Mouse (Mus musculus): ENCODE measurements around the gene Rnf40. TPM values are rescaled to one million over a fixed set of nuclear protein-coding genes. Genes with fewer than 3 reads are reported as not detected.

Rnf40 gene
- polyA plus RNA-seq (2012; rRNA removed) (49.1 and 51.9 TPM in 2 replicates), polyA plus RNA-seq (2014; fragmentation: Nextera tagmentation; extraction: Ambion mirVana) (42.5 and 49.5 TPM in 2 replicates)

GRCm38 (mm10) chr7:127588011-127588871 is at the start of gene Rnf40, which contains the start of gene Ccdc189:
TSS of gene Rnf40 (plus strand) at chr7:127588767.
TSS of gene Ccdc189 (minus strand) at chr7:127588595.
- peak; percentile 61; the same call in 1 of the 2 replicates for TF ChIP-seq POLR2A (IDR thresholded peaks at IDR 0.05; ENCODE audit: borderline replicate concordance, extremely low read depth, insufficient read depth, insufficient read length)
- H3K4me3 ChIP-seq (replicated peaks; ENCODE audit: low read length), result peak within 1 kb of the TSS; percentile 91
- peak within 1 kb of the TSS; percentile 67 for H3K4me2 ChIP-seq (replicated peaks; ENCODE audit: low read depth, low read length, severe bottlenecking)
- DNase-seq (ENCODE audit: low spot score) (peak; percentile 99), ATAC-seq (ENCODE audit: low FRiP score, low read depth) (peak; percentile 99)
- peak within 1 kb of the TSS; percentile 75 for H3K9ac ChIP-seq (ENCODE audit: low read depth, low read length, severe bottlenecking)
- WGBS, result under 1% methylated on average over 50 of the region's 50 CpGs
- peaks cover 56% of the 10 kb centered on the region for H3K36me3 ChIP-seq (ENCODE audit: control insufficient read depth, insufficient read depth, low read length)
- H3K27ac ChIP-seq (replicated peaks; ENCODE audit: low read depth, low read length), result peak within 1 kb of the TSS; percentile 53
- H3K4me1 ChIP-seq (ENCODE audit: control insufficient read depth, insufficient read depth, low read length), result peaks cover 10% of the 10 kb centered on the region; the same call in 1 of the 2 replicates
- H3K9me3 ChIP-seq (ENCODE audit: control insufficient read depth, low read length), result no peaks in the 10 kb centered on the region
- no peaks in the 10 kb centered on the region for H3K27me3 ChIP-seq (ENCODE audit: control insufficient read depth, insufficient read depth, low read length)

- Histone ChIP-seq H3K4me1 (ENCODE audit: control insufficient read depth, insufficient read depth, low read length) (no peaks in the 10 kb centered on the region), H3K27ac (replicated peaks; ENCODE audit: low read depth, low read length) (no peak overlapping the region), H3K4me3 (replicated peaks; ENCODE audit: low read length) (no peak overlapping the region), H3K27me3 (ENCODE audit: control insufficient read depth, insufficient read depth, low read length) (no peaks in the 10 kb centered on the region), H3K36me3 (ENCODE audit: control insufficient read depth, insufficient read depth, low read length) (peaks cover 94% of the 10 kb centered on the region), H3K9me3 (ENCODE audit: control insufficient read depth, low read length) (no peaks in the 10 kb centered on the region), H3K4me2 (replicated peaks; ENCODE audit: low read depth, low read length, severe bottlenecking) (no peak overlapping the region), H3K9ac (ENCODE audit: low read depth, low read length, severe bottlenecking) (no peak overlapping the region)
- 91% methylated on average over 3 of the region's 3 CpGs for WGBS
- DNase-seq (ENCODE audit: low spot score) (no peak), ATAC-seq (ENCODE audit: low FRiP score, low read depth) (no peak)
- no peak for TF ChIP-seq POLR2A (IDR thresholded peaks at IDR 0.05; ENCODE audit: borderline replicate concordance, extremely low read depth, insufficient read depth, insufficient read length)
Observed at GRCm38 (mm10) chr7:127541671-127542070, 46.9 kb upstream of the Rnf40 start.

- H3K27me3 ChIP-seq (ENCODE audit: control insufficient read depth, insufficient read depth, low read length), result no peaks in the 10 kb centered on the region
- H3K9ac ChIP-seq (ENCODE audit: low read depth, low read length, severe bottlenecking), result no peak overlapping the region
- no peaks in the 10 kb centered on the region for H3K9me3 ChIP-seq (ENCODE audit: control insufficient read depth, low read length)
- H3K4me2 ChIP-seq (replicated peaks; ENCODE audit: low read depth, low read length, severe bottlenecking), result no peak overlapping the region
- no peak for TF ChIP-seq POLR2A (IDR thresholded peaks at IDR 0.05; ENCODE audit: borderline replicate concordance, extremely low read depth, insufficient read depth, insufficient read length)
- no peak for ATAC-seq (ENCODE audit: low FRiP score, low read depth)
- no peaks in the 10 kb centered on the region for H3K4me1 ChIP-seq (ENCODE audit: control insufficient read depth, insufficient read depth, low read length)
- no peak overlapping the region for H3K4me3 ChIP-seq (replicated peaks; ENCODE audit: low read length)
- H3K27ac ChIP-seq (replicated peaks; ENCODE audit: low read depth, low read length), result no peak overlapping the region
- WGBS, result 89% methylated on average over 15 of the region's 15 CpGs
- peaks cover 89% of the 10 kb centered on the region for H3K36me3 ChIP-seq (ENCODE audit: control insufficient read depth, insufficient read depth, low read length)
- DNase-seq (ENCODE audit: low spot score), result no peak
Observed at GRCm38 (mm10) chr7:127549116-127549835, 39.3 kb upstream of the Rnf40 start.

GRCm38 (mm10) chr7:127551558-127551957 is 37.0 kb upstream of the Rnf40 start:
- no peaks in the 10 kb centered on the region for H3K4me1 ChIP-seq (ENCODE audit: control insufficient read depth, insufficient read depth, low read length)
- WGBS, result 95% methylated on average over 8 of the region's 8 CpGs
- no peaks in the 10 kb centered on the region for H3K9me3 ChIP-seq (ENCODE audit: control insufficient read depth, low read length)
- H3K27ac ChIP-seq (replicated peaks; ENCODE audit: low read depth, low read length), result no peak overlapping the region
- no peaks in the 10 kb centered on the region for H3K27me3 ChIP-seq (ENCODE audit: control insufficient read depth, insufficient read depth, low read length)
- H3K36me3 ChIP-seq (ENCODE audit: control insufficient read depth, insufficient read depth, low read length), result peaks cover 91% of the 10 kb centered on the region
- no peak overlapping the region for H3K4me2 ChIP-seq (replicated peaks; ENCODE audit: low read depth, low read length, severe bottlenecking)
- ATAC-seq (ENCODE audit: low FRiP score, low read depth) (no peak), DNase-seq (ENCODE audit: low spot score) (no peak)
- no peak for TF ChIP-seq POLR2A (IDR thresholded peaks at IDR 0.05; ENCODE audit: borderline replicate concordance, extremely low read depth, insufficient read depth, insufficient read length)
- H3K9ac ChIP-seq (ENCODE audit: low read depth, low read length, severe bottlenecking), result no peak overlapping the region
- no peak overlapping the region for H3K4me3 ChIP-seq (replicated peaks; ENCODE audit: low read length)

GRCm38 (mm10) chr7:127560580-127560979 is 28.0 kb upstream of the Rnf40 start:
- H3K4me1 ChIP-seq (ENCODE audit: control insufficient read depth, insufficient read depth, low read length), result no peaks in the 10 kb centered on the region
- H3K4me3 ChIP-seq (replicated peaks; ENCODE audit: low read length), result no peak overlapping the region
- ATAC-seq (ENCODE audit: low FRiP score, low read depth), result no peak
- 95% methylated on average over 11 of the region's 11 CpGs for WGBS
- H3K4me2 ChIP-seq (replicated peaks; ENCODE audit: low read depth, low read length, severe bottlenecking), result no peak overlapping the region
- no peak overlapping the region for H3K27ac ChIP-seq (replicated peaks; ENCODE audit: low read depth, low read length)
- no peaks in the 10 kb centered on the region for H3K9me3 ChIP-seq (ENCODE audit: control insufficient read depth, low read length)
- DNase-seq (ENCODE audit: low spot score), result no peak
- no peaks in the 10 kb centered on the region for H3K27me3 ChIP-seq (ENCODE audit: control insufficient read depth, insufficient read depth, low read length)
- H3K36me3 ChIP-seq (ENCODE audit: control insufficient read depth, insufficient read depth, low read length), result peaks cover 76% of the 10 kb centered on the region
- no peak for TF ChIP-seq POLR2A (IDR thresholded peaks at IDR 0.05; ENCODE audit: borderline replicate concordance, extremely low read depth, insufficient read depth, insufficient read length)
- no peak overlapping the region for H3K9ac ChIP-seq (ENCODE audit: low read depth, low read length, severe bottlenecking)
